Mouse (Mus musculus) MEL (cell line): Measurements from ENCODE around the gene Ppia. TPM values are rescaled to one million over a fixed set of nuclear protein-coding genes. Genes with fewer than 3 reads are reported as not detected.
"Not testable (repeated sequence)": the region's sequence is repeated elsewhere in the genome, so short reads cannot be mapped to it uniquely, and the experiment has no call there.

Experiments
- DNase-seq: peaks from one replicate; pipeline ENCODE4 v3.0.0; 2011; ENCODE audit warnings: low read depth, low spot score
- H3K27ac ChIP-seq: 2 replicates; pipeline ENCODE4 v1.5.1; 2012; ENCODE audit warnings: low read depth, mild to moderate bottlenecking, control low read depth, low read length, moderate library complexity; ENCODE audit not compliant: control insufficient read depth
- H3K27me3 ChIP-seq, 2 experiments: fragments of 150-350 bp in 1 of 2; sonication (generic) in 1 of 2; 2 replicates each; pipeline ENCODE4 v1.6.1; 2012; ENCODE audit warnings: low read length in 2 of 2, mild to moderate bottlenecking in 2 of 2, improper control_type of control experiment in 1 of 2, moderate library complexity in 1 of 2; ENCODE audit not compliant: insufficient read depth in 2 of 2, control insufficient read depth in 1 of 2
- H3K36me3 ChIP-seq, 2 experiments: 2 replicates each; pipeline ENCODE4 v1.6.1; 2012 to 2014; ENCODE audit warnings: low read length in 2 of 2, improper control_type of control experiment in 1 of 2, inconsistent platforms in 1 of 2, mild to moderate bottlenecking in 1 of 2; ENCODE audit not compliant: insufficient read depth in 2 of 2, control insufficient read depth in 1 of 2
- H3K4me1 ChIP-seq, 2 experiments: fragments of 150-350 bp in 1 of 2; sonication (generic) in 1 of 2; 2 replicates each; pipeline ENCODE4 v1.6.1; 2012; ENCODE audit warnings: low read length in 2 of 2, improper control_type of control experiment in 1 of 2, mild to moderate bottlenecking in 1 of 2; ENCODE audit not compliant: insufficient read depth in 2 of 2, control insufficient read depth in 1 of 2
- H3K4me3 ChIP-seq, 2 experiments: fragments of 150-350 bp in 1 of 2; sonication (generic) in 1 of 2; 2 replicates each; pipeline ENCODE4 v1.5.1; 2012; ENCODE audit warnings: low read depth in 2 of 2, low read length in 2 of 2, mild to moderate bottlenecking in 2 of 2, moderate library complexity in 2 of 2, control low read depth in 1 of 2, improper control_type of control experiment in 1 of 2; ENCODE audit not compliant: control insufficient read depth in 1 of 2, insufficient read depth in 1 of 2
- H3K79me2 ChIP-seq: 2 replicates; pipeline ENCODE4 v1.6.1; 2012; ENCODE audit warnings: mild to moderate bottlenecking, low read length, moderate library complexity; ENCODE audit not compliant: control insufficient read depth, poor library complexity, insufficient read depth
- H3K9ac ChIP-seq: 2 replicates; pipeline ENCODE4 v1.6.1; 2012; ENCODE audit warnings: low read depth, mild to moderate bottlenecking, control low read depth, low read length, moderate library complexity; ENCODE audit not compliant: control insufficient read depth, poor library complexity, severe bottlenecking
- H3K9me3 ChIP-seq: fragments of 150-350 bp; sonication (generic); replicated peaks from 2 replicates; pipeline ENCODE4 v1.6.1; 2012; ENCODE audit warnings: mild to moderate bottlenecking, low read length, improper control_type of control experiment, moderate library complexity; ENCODE audit not compliant: insufficient read depth
- CHD2 ChIP-seq: IDR thresholded peaks from 2 replicates; pipeline ENCODE4 v1.6.1; 2011; ENCODE audit warnings: low read length, improper control_type of control experiment
- CTCF ChIP-seq, 3 experiments: IDR thresholded peaks in 2 of 3; conservative IDR thresholded peaks in 1 of 3; 2 replicates each; pipeline ENCODE4 v1.5.1; 2011 to 2012; ENCODE audit warnings: low read length in 3 of 3, low read depth in 2 of 3, mild to moderate bottlenecking in 2 of 3, improper control_type of control experiment in 1 of 3, inconsistent platforms in 1 of 3, mixed read lengths in 1 of 3, moderate library complexity in 1 of 3; ENCODE audit not compliant: control insufficient read depth in 1 of 3, insufficient read depth in 1 of 3, poor library complexity in 1 of 3, severe bottlenecking in 1 of 3
- E2F4 ChIP-seq: IDR thresholded peaks from 2 replicates; pipeline ENCODE4 v1.6.1; 2011; ENCODE audit warnings: low read depth, low read length, improper control_type of control experiment, borderline replicate concordance
- ELF1 ChIP-seq: IDR thresholded peaks from 2 replicates; pipeline ENCODE4 v1.6.1; 2014; ENCODE audit warnings: low read depth, mild to moderate bottlenecking, inconsistent platforms, low read length, improper control_type of control experiment, moderate library complexity
- GABPA ChIP-seq: IDR thresholded peaks from 2 replicates; pipeline ENCODE4 v1.6.1; 2012; ENCODE audit warnings: low read depth, mild to moderate bottlenecking, inconsistent platforms, low read length, improper control_type of control experiment, moderate library complexity
- GATA1 ChIP-seq: IDR thresholded peaks from 2 replicates; pipeline ENCODE4 v1.6.1; 2011; ENCODE audit warnings: low read depth, low read length, improper control_type of control experiment
- HCFC1 ChIP-seq: IDR thresholded peaks from 2 replicates; pipeline ENCODE4 v1.6.1; 2012; ENCODE audit warnings: low read depth, mild to moderate bottlenecking, inconsistent platforms, low read length, improper control_type of control experiment, moderate library complexity
- JUND ChIP-seq: IDR thresholded peaks from 2 replicates; pipeline ENCODE4 v1.6.1; 2011; ENCODE audit warnings: low read depth, mild to moderate bottlenecking, improper control_type of control experiment, low read length
- MAFK ChIP-seq: IDR thresholded peaks from 2 replicates; pipeline ENCODE4 v1.6.1; 2011; ENCODE audit warnings: low read depth, mild to moderate bottlenecking, low read length, improper control_type of control experiment, borderline replicate concordance
- MAX ChIP-seq: IDR thresholded peaks from 2 replicates; pipeline ENCODE4 v1.6.1; 2011; ENCODE audit warnings: low read length, improper control_type of control experiment
- MEF2A ChIP-seq: IDR thresholded peaks from 2 replicates; pipeline ENCODE4 v1.6.1; 2014; ENCODE audit warnings: low read depth, mild to moderate bottlenecking, inconsistent platforms, low read length, improper control_type of control experiment; ENCODE audit not compliant: poor library complexity, insufficient replicate concordance, severe bottlenecking; ENCODE audit errors: extremely low read depth
- MXI1 ChIP-seq: IDR thresholded peaks from 2 replicates; pipeline ENCODE4 v1.6.1; 2011; ENCODE audit warnings: mild to moderate bottlenecking, low read depth, low read length, improper control_type of control experiment
- MYC ChIP-seq: IDR thresholded peaks from 2 replicates; pipeline ENCODE4 v1.6.1; 2011; ENCODE audit warnings: low read depth, mild to moderate bottlenecking, low read length, improper control_type of control experiment, moderate library complexity
- NRF1 ChIP-seq: IDR thresholded peaks from 2 replicates; pipeline ENCODE4 v1.6.1; 2014; ENCODE audit warnings: low read depth, mild to moderate bottlenecking, inconsistent platforms, low read length, improper control_type of control experiment, moderate library complexity; ENCODE audit not compliant: poor library complexity, insufficient read depth, severe bottlenecking
- POLR2A ChIP-seq, 2 experiments: IDR thresholded peaks; 2 replicates each; pipeline ENCODE4 v1.6.1; 2011 to 2012; ENCODE audit warnings: low read length in 2 of 2, mild to moderate bottlenecking in 2 of 2, control low read depth in 1 of 2, improper control_type of control experiment in 1 of 2, low read depth in 1 of 2, moderate library complexity in 1 of 2; ENCODE audit not compliant: control insufficient read depth in 1 of 2, insufficient read depth in 1 of 2, poor library complexity in 1 of 2
- POLR2AphosphoS2 ChIP-seq: IDR thresholded peaks from 2 replicates; pipeline ENCODE4 v1.6.1; 2011; ENCODE audit warnings: low read length, improper control_type of control experiment
- RAD21 ChIP-seq: IDR thresholded peaks from 2 replicates; pipeline ENCODE4 v1.6.1; 2011; ENCODE audit warnings: mild to moderate bottlenecking, low read depth, low read length, improper control_type of control experiment
- RCOR1 ChIP-seq: IDR thresholded peaks from 2 replicates; pipeline ENCODE4 v1.6.1; 2012; ENCODE audit warnings: low read depth, mild to moderate bottlenecking, inconsistent platforms, low read length, improper control_type of control experiment
- SIN3A ChIP-seq: IDR thresholded peaks from 2 replicates; pipeline ENCODE4 v1.6.1; 2012; ENCODE audit warnings: low read length, improper control_type of control experiment, inconsistent platforms
- SMC3 ChIP-seq: IDR thresholded peaks from 2 replicates; pipeline ENCODE4 v1.6.1; 2011; ENCODE audit warnings: low read depth, low read length, improper control_type of control experiment
- TAL1 ChIP-seq: IDR thresholded peaks from 2 replicates; pipeline ENCODE4 v1.6.1; 2012; ENCODE audit warnings: mild to moderate bottlenecking, inconsistent platforms, low read length, moderate library complexity, mixed read lengths
- TBP ChIP-seq: IDR thresholded peaks from 2 replicates; pipeline ENCODE4 v1.8.0; 2011; ENCODE audit warnings: low read depth, low read length, improper control_type of control experiment
- TCF12 ChIP-seq: IDR thresholded peaks from 2 replicates; pipeline ENCODE4 v1.6.1; 2014; ENCODE audit warnings: low read depth, mild to moderate bottlenecking, inconsistent platforms, low read length, improper control_type of control experiment, moderate library complexity
- UBTF ChIP-seq: IDR thresholded peaks from 2 replicates; pipeline ENCODE4 v1.6.1; 2012; ENCODE audit warnings: low read depth, mild to moderate bottlenecking, inconsistent platforms, low read length, improper control_type of control experiment, moderate library complexity, borderline replicate concordance; ENCODE audit not compliant: insufficient read depth
- ZNF384 ChIP-seq: IDR thresholded peaks from 2 replicates; pipeline ENCODE4 v1.6.1; 2012; ENCODE audit warnings: low read depth, mild to moderate bottlenecking, inconsistent platforms, low read length, improper control_type of control experiment
- polyA plus RNA-seq, 2 experiments: library from polyadenylated mRNA; stranded (reverse) in 1 of 2; unstranded in 1 of 2; fragments of >175 nt in 1 of 2; fragments of >200 nt in 1 of 2; gene quantifications; 2 replicates each; pipeline versions ENCODE4 v1.2.1 to v1.2.4; 2012; ENCODE audit warnings: low replicate concordance in 2 of 2, low read depth in 1 of 2; ENCODE audit not compliant: insufficient read length in 2 of 2, insufficient read depth in 1 of 2, missing spikeins in 1 of 2
- total RNA-seq: library from RNA; depleted of rRNA; stranded (reverse); fragments of 300-350 nt; gene quantifications from 2 replicates; pipeline ENCODE4 v1.2.3, GENCODE M21; 2012

Ppia gene
- total and polyA plus RNA-seq, 3 experiments, result 3,662 to 7,288 TPM; not detected in 1

GRCm38 (mm10) chr11:6418751-6419150 lies 3.5 kb downstream of the Ppia start:
- H3K9ac ChIP-seq, result peak overlapping the region; percentile 11; the same call in 1 of the 2 replicates

GRCm38 (mm10) chr11:6419156-6419555 lies 3.9 kb downstream of the Ppia start:
- not testable (repeated sequence) for H3K9ac ChIP-seq, H3K9me3 ChIP-seq
- Histone ChIP-seq H3K4me1 (peaks cover 9 to 13% of the 10 kb centered on the region in 2 experiments), H3K27ac (peak overlapping the region; percentile 12; the same call in 1 of the 2 replicates), H3K36me3 (peaks cover 25 to 32% of the 10 kb centered on the region in 2 experiments), H3K79me2 (peaks cover 33% of the 10 kb centered on the region)
- peak; percentile 56 for DNase-seq
- TF ChIP-seq TAL1 (peak; percentile 12; the same call in 1 of the 2 replicates), TBP (0 out of 2 replicates have a peak, but pooled peaks have one; percentile 12)
- TF ChIP-seq, all 39 proteins: peak for 2; not testable (repeated sequence) for 37
- not testable (repeated sequence) for H3K27me3 ChIP-seq, H3K4me3 ChIP-seq

More at GRCm38 (mm10) chr11:6418751-6419150, 3.5 kb downstream of the Ppia start:
- Histone ChIP-seq H3K9me3 (no peaks in the 10 kb centered on the region), H3K27me3 (no peaks in the 10 kb centered on the region), H3K36me3 (peaks cover 25 to 32% of the 10 kb centered on the region in 2 experiments), H3K4me1 (peaks cover 9 to 13% of the 10 kb centered on the region in 2 experiments), H3K79me2 (peaks cover 33% of the 10 kb centered on the region), H3K27ac (peak overlapping the region; percentile 12; the same call in 1 of the 2 replicates), H3K4me3 (peak overlapping the region in 1 of 2 experiments; percentile 7; a peak in 2 of 4 replicates)
- no peak for TF ChIP-seq RCOR1
- no peak for TF ChIP-seq TAL1
- TF ChIP-seq TCF12, result no peak
- TF ChIP-seq MAX, result 0 out of 2 replicates have a peak, but pooled peaks have one; percentile 23
- no peak for TF ChIP-seq GATA1
- no peak for TF ChIP-seq SMC3
- peak; percentile 48 for TF ChIP-seq MXI1
- TF ChIP-seq CHD2, result no peak
- no peak for TF ChIP-seq MYC
- DNase-seq, result no peak

- no peak for DNase-seq
- H3K36me3 ChIP-seq, result peaks cover 25 to 26% of the 10 kb centered on the region in 2 experiments
- no peak overlapping the region for H3K27ac ChIP-seq
- H3K4me3 ChIP-seq, result no peak overlapping the region
- peaks cover 4 to 6% of the 10 kb centered on the region in 2 experiments; a peak in 2 of 4 replicates for H3K4me1 ChIP-seq
- H3K27me3 ChIP-seq, result no peaks in the 10 kb centered on the region
- peaks cover 25% of the 10 kb centered on the region for H3K79me2 ChIP-seq
- no peak overlapping the region for H3K9ac ChIP-seq
- H3K9me3 ChIP-seq, result no peaks in the 10 kb centered on the region
- no peak for TF ChIP-seq CTCF (IDR thresholded peaks at IDR 0.05 in 2 of 3, conservative IDR thresholded peaks at IDR 0.05 in 1 of 3; ENCODE audit: control insufficient read depth in 1 of 3, insufficient read depth in 1 of 3, low read depth in 2 of 3, low read length in 3 of 3, poor library complexity in 1 of 3, severe bottlenecking in 1 of 3)
- 0 out of 2 replicates have a peak, but pooled peaks have one; percentile 41 for TF ChIP-seq TBP
- TF ChIP-seq RCOR1, result peak; percentile 59; the same call in 1 of the 2 replicates
- TF ChIP-seq POLR2A (IDR thresholded peaks at IDR 0.05; ENCODE audit: control insufficient read depth in 1 of 2, insufficient read depth in 1 of 2, low read depth in 1 of 2, low read length in 2 of 2, poor library complexity in 1 of 2), result peak; percentile 37 to 92; a peak in 3 of 4 replicates
- TF ChIP-seq E2F4, result no peak
- TF ChIP-seq MAFK, result 0 out of 2 replicates have a peak, but pooled peaks have one; percentile 18
- no peak for TF ChIP-seq MEF2A
- no peak for TF ChIP-seq GABPA
- TF ChIP-seq UBTF, result no peak
- TF ChIP-seq RAD21, result no peak
- peak; percentile 95 for TF ChIP-seq POLR2AphosphoS2
- no peak for TF ChIP-seq ELF1
- peak; percentile 76; the same call in 1 of the 2 replicates for TF ChIP-seq JUND
- no peak for TF ChIP-seq NRF1
- no peak for TF ChIP-seq HCFC1
- peak; percentile 54 for TF ChIP-seq SIN3A
- no peak for TF ChIP-seq GATA1
- no peak for TF ChIP-seq ZNF384
Observed at GRCm38 (mm10) chr11:6420283-6420703, 5.0 kb downstream of the Ppia start.
